Comparison of ENCODE assay signal across 10 mouse cellular contexts in genomic region chr15:79525979-79526768, GRCm38 (mm10). TPM values are rescaled to one million over a fixed set of nuclear protein-coding genes. Genes with fewer than 3 reads are reported as not detected.
DNase-seq lines count a peak whose midpoint lies in the region; ATAC-seq lines count a peak whose summit lies in the region.
"Had no signal": no experiment of that assay in that cellular context is flagged by ENCODE, and none has a peak within 500 bp of the region (broad histone marks: within the 10 kb centered on the region; RNA-seq: fewer than 3 reads in every experiment).

No protein-coding gene starts in this region.

- no peaks in the 10 kb centered on the region for H3K27me3 ChIP-seq in intestine, embryonic 14.5 days (replicated peaks; ENCODE audit: control insufficient read depth, insufficient read depth, low read length)
- H3K27me3 ChIP-seq in intestine, embryonic 15.5 days (replicated peaks), result no peaks in the 10 kb centered on the region
- H3K27me3 ChIP-seq in stomach, embryonic 16.5 days (ENCODE audit: control insufficient read depth, insufficient read depth, low read length), result no peaks in the 10 kb centered on the region

- H3K4me2 ChIP-seq in intestine, embryonic 14.5 days (ENCODE audit: low read length), result no peak overlapping the region
- H3K4me2 ChIP-seq in intestine, embryonic 15.5 days (replicated peaks), result no peak overlapping the region
- no peak overlapping the region for H3K4me2 ChIP-seq in stomach, embryonic 16.5 days (ENCODE audit: low read depth, low read length)

- H3K9ac ChIP-seq in intestine, embryonic 14.5 days (ENCODE audit: low read length), result no peak overlapping the region
- no peak overlapping the region for H3K9ac ChIP-seq in intestine, embryonic 15.5 days
- H3K9ac ChIP-seq in stomach, embryonic 16.5 days (ENCODE audit: low read length), result no peak overlapping the region

- 0 out of 2 replicates have a peak, but pooled peaks have one; percentile 21 for ATAC-seq in intestine, embryonic 14.5 days (replicated peaks; ENCODE audit: low FRiP score, low TSS enrichment, low read depth)
- no peak; the same call in 1 of the 2 replicates for ATAC-seq in intestine, embryonic 15.5 days
- ATAC-seq in stomach, embryonic 16.5 days (ENCODE audit: insufficient read depth, low FRiP score), result peak; percentile 49; the same call in 1 of the 2 replicates

- DNase-seq in intestine, embryonic 14.5 days (ENCODE audit: low spot score), result no peak
- peak; percentile 11 for DNase-seq in thymus, postnatal 4 days
- no peak for DNase-seq in thymus, adult 18-20 months
- DNase-seq in heart, postnatal 10 days, result peak; percentile 50 to 62
- DNase-seq in layer of hippocampus, adult 11-12 months (ENCODE audit: low spot score), result no peak
- no peak for DNase-seq in spleen, adult 18-20 months
- DNase-seq: lung, postnatal 14 days; thymus, postnatal 25 days had no signal

- no peak overlapping the region for H3K27ac ChIP-seq in intestine, embryonic 14.5 days (ENCODE audit: low read depth)
- H3K27ac ChIP-seq in intestine, embryonic 15.5 days, result no peak overlapping the region
- H3K27ac ChIP-seq in stomach, embryonic 16.5 days (ENCODE audit: low read length), result no peak overlapping the region

- 61% methylated on average over 9 of the region's 9 CpGs for WGBS in intestine, embryonic 14.5 days
- 68% methylated on average over 9 of the region's 9 CpGs for WGBS in intestine, embryonic 15.5 days
- 52% methylated on average over 9 of the region's 9 CpGs for WGBS in stomach, embryonic 16.5 days

- H3K4me1 ChIP-seq in intestine, embryonic 14.5 days (replicated peaks; ENCODE audit: control insufficient read depth, insufficient read depth, low read length), result no peaks in the 10 kb centered on the region
- 0 out of 2 replicates have a peak, but pooled peaks cover 3% of the 10 kb centered on the region for H3K4me1 ChIP-seq in intestine, embryonic 15.5 days (replicated peaks)
- H3K4me1 ChIP-seq in stomach, embryonic 16.5 days (ENCODE audit: control insufficient read depth, insufficient read depth, low read length), result no peaks in the 10 kb centered on the region; the same call in 1 of the 2 replicates

- H3K4me3 ChIP-seq in intestine, embryonic 14.5 days (ENCODE audit: low read depth, low read length), result no peak overlapping the region
- no peak overlapping the region for H3K4me3 ChIP-seq in intestine, embryonic 15.5 days (replicated peaks)
- no peak overlapping the region for H3K4me3 ChIP-seq in stomach, embryonic 16.5 days (replicated peaks; ENCODE audit: low read length)

- H3K36me3 ChIP-seq in intestine, embryonic 14.5 days (ENCODE audit: control insufficient read depth, insufficient read depth, low read length), result peaks cover 68% of the 10 kb centered on the region
- peaks cover 45% of the 10 kb centered on the region for H3K36me3 ChIP-seq in intestine, embryonic 15.5 days
- peaks cover 34% of the 10 kb centered on the region for H3K36me3 ChIP-seq in stomach, embryonic 16.5 days (ENCODE audit: control insufficient read depth, insufficient read depth, low read length)

- intact Hi-C loops in heart, postnatal 10 days (cut with DNase I), result no loop called here

- H3K9me3 ChIP-seq in intestine, embryonic 14.5 days (ENCODE audit: control insufficient read depth, low read length), result no peaks in the 10 kb centered on the region
- H3K9me3 ChIP-seq in intestine, embryonic 15.5 days, result no peaks in the 10 kb centered on the region
- no peaks in the 10 kb centered on the region for H3K9me3 ChIP-seq in stomach, embryonic 16.5 days (replicated peaks; ENCODE audit: control insufficient read depth, low read length)

RNA-seq across cellular contexts. Expression of gene Kdelr3, which starts 10.0 kb away (rescaled TPM):
- 46.9 and 55.0 TPM in 2 replicates for polyA plus RNA-seq in intestine, embryonic 14.5 days (2014; fragmentation: Nextera tagmentation; extraction: Ambion mirVana)
- polyA plus RNA-seq in intestine, embryonic 15.5 days (2015; fragmentation: Nextera tagmentation; extraction: Ambion mirVana), result 71.6 and 78.7 TPM in 2 replicates
- total RNA-seq in heart, postnatal 10 days (2021), result 10 to 100 TPM; 21.4 to 24.2 TPM
- 109 and 111 TPM in 2 replicates for polyA plus RNA-seq in stomach, embryonic 16.5 days (2015; fragmentation: Nextera tagmentation; extraction: Ambion mirVana)

RNA-seq across cellular contexts. Expression of gene Ddx17, which starts 20.4 kb away (rescaled TPM):
- polyA plus RNA-seq in intestine, embryonic 14.5 days (2014; fragmentation: Nextera tagmentation; extraction: Ambion mirVana), result 77.6 and 78.6 TPM in 2 replicates
- polyA plus RNA-seq in intestine, embryonic 15.5 days (2015; fragmentation: Nextera tagmentation; extraction: Ambion mirVana), result 39.3 and 41.2 TPM in 2 replicates
- 100 to 1,000 TPM; 186 to 188 TPM for total RNA-seq in heart, postnatal 10 days (2021)
- 39.6 and 42.0 TPM in 2 replicates for polyA plus RNA-seq in stomach, embryonic 16.5 days (2015; fragmentation: Nextera tagmentation; extraction: Ambion mirVana)

RNA-seq across cellular contexts. Expression of gene Kcnj4, which starts 21.1 kb away (rescaled TPM):
- 0.08 TPM in 1 of 2 replicates, not detected in the other for polyA plus RNA-seq in intestine, embryonic 14.5 days (2014; fragmentation: Nextera tagmentation; extraction: Ambion mirVana)
- polyA plus RNA-seq in intestine, embryonic 15.5 days (2015; fragmentation: Nextera tagmentation; extraction: Ambion mirVana), result not detected in 2 replicates
- under 1 TPM; 0.27 to 0.31 TPM for total RNA-seq in heart, postnatal 10 days (2021)
- not detected in 2 replicates for polyA plus RNA-seq in stomach, embryonic 16.5 days (2015; fragmentation: Nextera tagmentation; extraction: Ambion mirVana)

Comparison
In these comparisons a context has a peak if more than half of its experiments do, and no peak if none do; other contexts are left out.
1. DNase-seq: peak in thymus, postnatal 4 days (single experiment) and heart, postnatal 10 days (2 of 2); none in intestine, embryonic 14.5 days (single experiment), thymus, adult 18-20 months (0 of 2), layer of hippocampus, adult 11-12 months (single experiment) and spleen, adult 18-20 months (0 of 2).